Mouse (Mus musculus) lung, adult 2 months (tissue): ENCODE measurements at regions not wholly inside any gene's neighbourhood (a gene's known extent, or its start where the extent isn't known, plus 50 kb on each side); places are given as distances from the start of the nearest gene placed in this dataset.
"Not testable (repeated sequence)": the region's sequence is repeated elsewhere in the genome, so short reads cannot be mapped to it uniquely, and the experiment has no call there.

Source experiments
- DNase-seq: peaks from one replicate; pipeline ENCODE4 v3.0.0; 2022
- H3K4me1 ChIP-seq: fragments of 200-500 bp; 2 replicates; pipeline ENCODE4 v1.6.1; 2011; ENCODE audit warnings: low read length; ENCODE audit not compliant: control insufficient read depth, insufficient read depth
- H3K4me3 ChIP-seq: fragments of 200-500 bp; replicated peaks from 2 replicates; pipeline ENCODE3; 2011; ENCODE audit warnings: low read depth, mild to moderate bottlenecking, control low read depth, low read length; ENCODE audit errors: extremely low read depth
- CTCF ChIP-seq: fragments of 200-500 bp; IDR thresholded peaks from 2 replicates; pipeline ENCODE4 v1.5.1; 2011; ENCODE audit warnings: mild to moderate bottlenecking, low read length, control low read depth; ENCODE audit not compliant: insufficient read depth
- POLR2A ChIP-seq: fragments of 200-500 bp; IDR thresholded peaks from 2 replicates; pipeline ENCODE4 v1.6.1; 2011; ENCODE audit warnings: low read depth, mild to moderate bottlenecking, control low read depth, low read length, borderline replicate concordance; ENCODE audit errors: extremely low read depth
- WGBS: fragments of 180-500 bp; shearing (Covaris S2); methylation state at CpG from one replicate; pipeline ENCODE4 v1.1.7; 2018; 5-methylcytosine and 5-hydroxymethylcytosine counted together

- DNase-seq = no peak
- no peak for TF ChIP-seq POLR2A
- Histone ChIP-seq H3K4me1 (no peaks in the 10 kb centered on the region), H3K4me3 (no peak overlapping the region)
- WGBS = 52% methylated on average over 4 of the region's 4 CpGs
These were observed 558.6 kb upstream of the Ptbp2 start for GRCm38 (mm10) chr3:120342747-120343377.

GRCm38 (mm10) chr3:120341882-120342281, 557.6 kb upstream of the Ptbp2 start:
- Histone ChIP-seq H3K4me3 (no peak overlapping the region), H3K4me1 (no peaks in the 10 kb centered on the region)
- no peak for DNase-seq
- TF ChIP-seq POLR2A (no peak), CTCF (no peak)
- WGBS = 41% methylated on average over 2 of the region's 2 CpGs

GRCm38 (mm10) chr3:120335843-120336585, 551.7 kb upstream of the Ptbp2 start:
- Histone ChIP-seq H3K4me1 (no peaks in the 10 kb centered on the region), H3K4me3 (no peak overlapping the region)
- no peak for TF ChIP-seq CTCF
- no peak for TF ChIP-seq POLR2A
- WGBS = 55% methylated on average over 7 of the region's 7 CpGs
- no peak for DNase-seq

- not testable (repeated sequence) for H3K4me3 ChIP-seq, H3K4me1 ChIP-seq, DNase-seq
- 88% methylated on average over 3 of the region's 3 CpGs for WGBS
These were observed 522.8 kb upstream of the Ptbp2 start for GRCm38 (mm10) chr3:120307042-120307441.

DNA sequence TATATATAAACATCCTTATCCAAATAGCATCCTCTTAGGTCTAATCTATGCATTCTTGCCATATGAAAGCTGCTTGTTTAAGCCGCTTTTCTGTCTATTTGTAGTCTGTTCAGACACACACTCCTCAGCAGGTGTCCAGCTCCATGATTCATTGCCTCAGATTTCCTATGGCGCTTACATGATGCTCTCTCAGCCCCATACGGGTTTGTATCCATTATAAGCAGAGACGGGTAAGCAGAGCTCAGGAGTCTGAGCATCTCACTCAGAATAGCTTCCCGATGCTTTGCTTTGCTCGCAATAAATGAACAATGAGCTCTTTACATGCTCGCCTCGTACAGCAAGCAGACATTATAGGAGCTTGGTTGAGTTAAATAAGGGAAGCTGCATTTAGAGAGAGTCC, 521.3 kb upstream of the Ptbp2 start:
- DNase-seq = no peak
- TF ChIP-seq CTCF (no peak), POLR2A (no peak)
- WGBS = 71% methylated on average over 8 of the region's 8 CpGs
- Histone ChIP-seq H3K4me3 (no peak overlapping the region), H3K4me1 (no peaks in the 10 kb centered on the region)
